In the genomic region with DNA sequence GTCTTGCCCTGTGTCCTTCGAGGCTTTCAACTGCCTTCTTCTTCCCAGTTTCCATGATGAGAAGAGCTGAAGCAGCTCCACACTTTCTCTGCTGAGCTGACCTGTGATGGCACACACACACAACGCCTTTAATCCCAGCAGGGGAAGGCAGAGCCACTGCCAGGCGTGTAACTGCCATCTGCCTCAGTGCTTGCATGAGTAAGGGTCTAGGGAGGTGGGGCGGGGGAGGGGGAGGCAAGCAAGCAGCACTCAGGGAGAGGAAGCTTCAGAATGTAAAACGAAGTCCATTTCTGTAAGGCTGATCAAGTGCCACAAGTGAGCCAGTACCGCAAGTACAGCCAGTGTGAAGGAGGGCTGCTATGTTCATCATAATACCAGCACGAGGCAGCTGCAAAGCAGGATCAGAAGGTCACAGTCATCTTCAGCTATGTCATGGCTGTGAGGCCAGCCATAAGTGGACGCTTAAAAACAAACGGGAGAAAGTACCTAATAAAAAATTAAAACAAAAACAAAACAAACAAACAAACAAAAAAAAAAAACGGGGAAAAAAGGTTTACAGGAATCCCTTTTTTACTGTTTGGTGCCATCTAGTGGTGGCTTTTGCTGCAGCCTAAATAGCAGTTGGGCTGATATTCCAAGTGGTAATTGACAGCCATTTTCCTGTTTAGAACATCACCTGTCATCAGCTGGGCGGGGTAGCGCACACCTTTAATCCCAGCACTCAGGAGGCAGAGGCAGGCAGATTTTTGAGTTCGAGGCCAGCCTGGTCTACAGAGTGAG, we compare ENCODE assay signal across 10 mouse cellular contexts. TPM values are rescaled to one million over a fixed set of nuclear protein-coding genes. Genes with fewer than 3 reads are reported as not detected.
DNase-seq lines count a peak whose midpoint lies in the region; ATAC-seq and TF ChIP-seq lines count a peak whose summit lies in the region.
"Had no signal": no experiment of that assay in that cellular context is flagged by ENCODE, and none has a peak within 500 bp of the region (broad histone marks: within the 10 kb centered on the region; RNA-seq: fewer than 3 reads in every experiment).

No protein-coding gene starts in this region.

- intact Hi-C loops in gastrocnemius, postnatal 14 days (cut with DNase I; ENCODE audit: low total_unique reads) = no loop called here

- no peaks in the 10 kb centered on the region for H3K27me3 ChIP-seq in kidney, adult 2 months (replicated peaks; ENCODE audit: control insufficient read depth, insufficient read depth, low read length)
- H3K27me3 ChIP-seq in kidney, embryonic 15.5 days = no peaks in the 10 kb centered on the region
- no peaks in the 10 kb centered on the region for H3K27me3 ChIP-seq in midbrain, embryonic 14.5 days (ENCODE audit: control insufficient read depth, insufficient read depth, low read length)
- H3K27me3 ChIP-seq: embryonic facial prominence, embryonic 12.5 days; limb, embryonic 15.5 days had no signal

- H3K9ac ChIP-seq in kidney, embryonic 15.5 days = no peak overlapping the region
- no peak overlapping the region for H3K9ac ChIP-seq in midbrain, embryonic 14.5 days (replicated peaks; ENCODE audit: low read length)
- H3K9ac ChIP-seq: embryonic facial prominence, embryonic 12.5 days; limb, embryonic 15.5 days had no signal

- TF ChIP-seq CTCF in kidney, adult 2 months (conservative IDR thresholded peaks at IDR 0.05; ENCODE audit: insufficient read depth, insufficient read length, low read depth, low read length) = peak; percentile 32; the same call in 1 of the 2 replicates

- H3K4me1 ChIP-seq in kidney, adult 2 months (ENCODE audit: control insufficient read depth, insufficient read depth, low read length) = no peaks in the 10 kb centered on the region; the same call in 1 of the 2 replicates
- no peaks in the 10 kb centered on the region for H3K4me1 ChIP-seq in kidney, embryonic 15.5 days
- H3K4me1 ChIP-seq in midbrain, embryonic 14.5 days (ENCODE audit: control insufficient read depth, insufficient read depth, low read length) = no peaks in the 10 kb centered on the region
- H3K4me1 ChIP-seq: embryonic facial prominence, embryonic 12.5 days; limb, embryonic 15.5 days had no signal

- H3K9me3 ChIP-seq in kidney, embryonic 15.5 days (replicated peaks) = no peaks in the 10 kb centered on the region
- H3K9me3 ChIP-seq in midbrain, embryonic 14.5 days (ENCODE audit: control insufficient read depth, low read length) = no peaks in the 10 kb centered on the region
- H3K9me3 ChIP-seq: embryonic facial prominence, embryonic 12.5 days; limb, embryonic 15.5 days had no signal

- TF ChIP-seq POLR2A in kidney, adult 2 months (IDR thresholded peaks at IDR 0.05; ENCODE audit: low read depth, low read length) = no peak

- peak; percentile 69 for DNase-seq in kidney, adult 2 months
- DNase-seq in R1 (ENCODE audit: low read depth, low spot score) = peak; percentile 87
- DNase-seq in cerebellum, postnatal 25 days = peak; percentile 66 to 83
- DNase-seq in gastrocnemius, postnatal 14 days = peak; percentile 45
- peak; percentile 41 to 75 for DNase-seq in layer of hippocampus, postnatal 14 days (ENCODE audit: low spot score in 2 of 2)
- DNase-seq in midbrain, embryonic 14.5 days = peak; percentile 89
- DNase-seq in thymus, postnatal 0 days (ENCODE audit: low spot score) = peak; percentile 67

- no peak overlapping the region for H3K4me2 ChIP-seq in kidney, embryonic 15.5 days
- H3K4me2 ChIP-seq in midbrain, embryonic 14.5 days (ENCODE audit: low read length) = no peak overlapping the region
- H3K4me2 ChIP-seq: embryonic facial prominence, embryonic 12.5 days; limb, embryonic 15.5 days had no signal

- no peak overlapping the region for H3K27ac ChIP-seq in kidney, adult 2 months (ENCODE audit: insufficient read depth, low read depth, low read length)
- H3K27ac ChIP-seq in kidney, embryonic 15.5 days = no peak overlapping the region
- H3K27ac ChIP-seq in midbrain, embryonic 14.5 days (replicated peaks; ENCODE audit: low read depth, low read length) = no peak overlapping the region
- H3K27ac ChIP-seq: embryonic facial prominence, embryonic 12.5 days; limb, embryonic 15.5 days had no signal

- 61% methylated on average over 13 of the region's 13 CpGs for WGBS in kidney, adult 2 months
- 73% methylated on average over 13 of the region's 13 CpGs for WGBS in kidney, embryonic 15.5 days
- 74% methylated on average over 13 of the region's 13 CpGs for WGBS in midbrain, embryonic 14.5 days

- H3K36me3 ChIP-seq in kidney, adult 2 months (ENCODE audit: control insufficient read depth, insufficient read depth, low read length) = peaks cover 1% of the 10 kb centered on the region
- peaks cover 96% of the 10 kb centered on the region for H3K36me3 ChIP-seq in kidney, embryonic 15.5 days
- H3K36me3 ChIP-seq in midbrain, embryonic 14.5 days (ENCODE audit: control insufficient read depth, insufficient read depth, low read length) = peaks cover 94% of the 10 kb centered on the region

- ATAC-seq in kidney, embryonic 15.5 days (replicated peaks; ENCODE audit: low FRiP score) = no peak
- ATAC-seq in midbrain, embryonic 14.5 days (ENCODE audit: low FRiP score, low TSS enrichment) = no peak; the same call in 1 of the 2 replicates

- no peak overlapping the region for H3K4me3 ChIP-seq in kidney, adult 2 months (ENCODE audit: insufficient read depth, low read depth, low read length)
- H3K4me3 ChIP-seq in kidney, embryonic 15.5 days (replicated peaks) = no peak overlapping the region
- no peak overlapping the region for H3K4me3 ChIP-seq in midbrain, embryonic 14.5 days (replicated peaks; ENCODE audit: low read depth, low read length)
- H3K4me3 ChIP-seq: embryonic facial prominence, embryonic 12.5 days; limb, embryonic 15.5 days had no signal

RNA-seq across cellular contexts. Expression of a gene that starts 22.6 kb away (rescaled TPM):
- polyA plus RNA-seq in kidney, adult 2 months (2012; rRNA removed) = 7.5 and 9.4 TPM in 2 replicates
- polyA plus RNA-seq in kidney, embryonic 15.5 days (2015; fragmentation: Nextera tagmentation; extraction: Ambion mirVana) = 19.0 and 21.0 TPM in 2 replicates
- total RNA-seq in gastrocnemius, postnatal 14 days (2021) = 1 to 10 TPM; 7.0 to 7.9 TPM
- total RNA-seq in layer of hippocampus, postnatal 14 days (2021) = 10 to 100 TPM; 10.1 to 10.9 TPM
- polyA plus RNA-seq in midbrain, embryonic 14.5 days (2014; fragmentation: Nextera tagmentation; extraction: Ambion mirVana) = 14.4 and 21.7 TPM in 2 replicates
- polyA plus RNA-seq in thymus, postnatal 0 days (2015; fragmentation: Nextera tagmentation; extraction: Ambion mirVana) = 21.6 and 21.9 TPM in 2 replicates

RNA-seq across cellular contexts. Expression of a gene that starts 38.3 kb away (rescaled TPM):
- 4.0 and 4.4 TPM in 2 replicates for polyA plus RNA-seq in kidney, adult 2 months (2012; rRNA removed)
- 25.1 and 26.6 TPM in 2 replicates for polyA plus RNA-seq in kidney, embryonic 15.5 days (2015; fragmentation: Nextera tagmentation; extraction: Ambion mirVana)
- total RNA-seq in gastrocnemius, postnatal 14 days (2021) = 1 to 10 TPM; 4.3 to 6.4 TPM
- 10 to 100 TPM; 12.9 to 13.0 TPM for total RNA-seq in layer of hippocampus, postnatal 14 days (2021)
- 3.8 and 7.9 TPM in 2 replicates for polyA plus RNA-seq in midbrain, embryonic 14.5 days (2014; fragmentation: Nextera tagmentation; extraction: Ambion mirVana)
- polyA plus RNA-seq in thymus, postnatal 0 days (2015; fragmentation: Nextera tagmentation; extraction: Ambion mirVana) = 15.9 and 17.0 TPM in 2 replicates
